Mouse (Mus musculus) fibroblast of lung, adult 2 months (primary cell): ENCODE measurements around the gene Car9.
A peak's percentile ranks its signal among the peaks of the same experiment; 100 is the strongest.
"Not testable (repeated sequence)": the region's sequence is repeated elsewhere in the genome, so short reads cannot be mapped to it uniquely, and the experiment has no call there.

Experiments used
- DNase-seq: peaks from one replicate; pipeline ENCODE4 v3.0.0-alpha.2; 2011; ENCODE audit warnings: low read depth

The Car9 gene

DNA sequence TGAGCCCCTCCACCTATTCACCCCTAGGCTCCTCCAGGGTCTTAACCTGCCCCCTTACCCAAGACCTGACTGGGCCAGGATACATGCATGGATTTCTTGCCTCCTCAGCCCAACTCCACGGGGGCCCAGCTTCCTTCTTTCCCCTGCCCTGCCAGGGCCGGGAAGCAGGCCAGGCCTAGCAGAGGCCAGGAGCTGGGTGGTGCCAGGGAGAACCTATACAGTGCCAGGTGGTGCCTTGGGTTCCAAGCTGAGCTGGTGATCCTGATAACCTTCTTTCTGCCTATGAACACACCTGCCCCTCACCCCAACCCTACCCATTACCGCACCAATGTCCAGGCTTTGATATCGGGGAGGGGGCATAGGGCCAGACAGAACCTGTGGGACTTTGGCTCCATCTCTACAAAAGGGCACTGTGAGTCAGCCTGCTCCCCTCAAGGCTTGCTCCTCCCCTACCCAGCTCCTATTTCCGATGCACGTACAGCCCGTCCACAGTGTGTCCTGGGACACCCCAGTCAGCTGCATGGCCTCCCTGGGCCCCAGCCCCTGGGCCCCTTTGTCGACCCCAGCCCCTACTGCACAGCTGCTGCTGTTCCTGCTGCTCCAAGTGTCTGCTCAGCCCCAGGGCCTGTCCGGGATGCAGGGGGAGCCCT lies at the start of gene Car9:
TSS of gene Car9 (plus strand) at position 431 of the 650 bp plus-strand sequence.
- no peak for DNase-seq

DNA sequence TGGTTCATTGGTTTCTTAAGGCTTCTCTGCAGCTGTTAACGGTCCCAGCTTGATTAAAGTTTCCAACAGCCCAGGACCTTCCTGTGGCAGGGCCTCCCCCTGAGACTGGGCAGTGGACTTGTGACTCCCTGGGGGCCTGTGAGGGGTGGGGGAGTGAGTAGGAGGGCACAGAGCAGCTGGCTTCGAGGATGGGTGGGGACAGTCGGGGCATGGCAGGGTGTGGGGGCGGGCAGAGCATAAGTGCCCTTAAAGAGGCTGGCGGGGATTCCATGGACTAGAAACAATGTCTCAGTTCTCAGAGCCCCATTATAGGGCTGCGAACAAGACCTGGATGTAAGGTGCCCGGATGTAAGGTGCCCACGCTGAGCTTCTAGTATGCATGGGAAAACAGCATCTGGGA lies 49.6 kb upstream of the Car9 start:
- no peak for DNase-seq

DNA sequence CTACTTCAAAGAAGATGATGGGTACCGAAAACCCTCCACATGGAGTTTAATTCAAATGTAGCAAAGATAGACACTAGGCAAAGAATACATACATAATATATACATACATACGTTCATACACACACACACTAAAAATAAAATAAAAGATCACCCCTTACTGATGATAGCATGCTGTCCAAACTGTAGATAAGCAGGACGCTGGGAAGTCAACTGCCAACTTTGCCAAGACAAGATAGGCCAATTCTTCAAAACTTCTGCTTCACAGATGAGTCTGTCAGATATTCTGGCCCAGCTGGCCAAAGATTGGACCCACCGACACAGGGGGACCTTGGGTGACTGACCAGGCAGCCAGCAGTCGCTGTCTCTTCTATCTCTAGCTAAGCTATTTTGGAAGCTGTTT lies 43.7 kb upstream of the Car9 start:
- no peak for DNase-seq

DNA sequence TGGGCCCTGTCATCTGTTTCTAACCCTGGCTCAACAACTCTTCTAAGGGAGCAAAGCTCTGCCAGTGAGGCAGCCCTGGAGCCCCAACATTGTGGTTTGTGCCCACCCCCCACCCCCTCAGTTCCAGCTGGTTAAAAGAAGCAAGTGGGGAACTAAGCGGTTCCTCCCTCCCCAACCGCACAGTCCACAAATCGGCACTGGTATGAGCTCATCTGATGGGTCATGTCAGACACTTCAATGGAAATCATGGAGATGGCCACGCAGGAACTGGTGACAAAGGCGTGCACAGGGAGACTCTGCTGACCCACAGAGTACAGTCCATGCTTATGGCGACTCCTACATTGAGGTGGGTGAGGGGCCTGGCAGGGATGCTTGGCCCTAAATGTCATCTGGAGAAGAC lies 40.8 kb upstream of the Car9 start:
- DNase-seq, result no peak

DNA sequence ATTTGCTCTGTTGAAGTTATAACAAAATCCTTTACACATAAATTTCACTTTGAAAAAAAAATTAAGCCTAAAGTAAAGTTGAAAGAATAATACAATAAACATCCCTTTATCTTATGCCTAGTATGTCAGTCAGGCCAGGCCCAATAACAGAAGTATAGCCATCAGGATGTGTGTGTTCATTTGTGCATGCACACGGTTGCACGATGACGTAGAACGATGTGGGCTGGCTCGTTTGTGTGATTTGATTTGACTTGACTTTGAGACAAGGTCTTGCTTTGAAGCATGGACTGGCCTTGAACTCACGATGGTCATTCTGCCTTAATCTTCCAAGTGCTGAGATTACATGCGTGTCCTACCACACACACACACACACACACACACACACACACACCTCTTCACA lies 39.9 kb upstream of the Car9 start:
- no peak for DNase-seq

DNA sequence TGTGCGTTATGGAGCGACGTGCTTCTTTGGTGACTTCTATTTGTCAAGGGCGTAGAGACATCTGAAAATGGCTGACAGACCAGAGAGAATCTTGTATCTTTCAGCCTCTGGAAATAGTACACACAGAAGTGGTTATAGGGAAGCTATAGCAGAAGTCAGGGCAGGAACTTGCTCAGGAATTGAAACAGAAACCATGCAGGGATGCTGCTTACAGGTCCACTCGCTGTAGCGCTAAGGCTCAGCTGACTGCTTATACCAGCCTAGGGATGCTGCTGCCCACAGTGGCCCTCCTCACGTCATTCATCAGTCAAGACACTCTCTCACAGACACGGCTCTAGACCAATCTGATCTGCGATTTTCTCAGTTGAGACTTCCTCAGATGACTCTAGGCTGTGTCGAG lies 36.5 kb upstream of the Car9 start:
- DNase-seq, result no peak

DNA sequence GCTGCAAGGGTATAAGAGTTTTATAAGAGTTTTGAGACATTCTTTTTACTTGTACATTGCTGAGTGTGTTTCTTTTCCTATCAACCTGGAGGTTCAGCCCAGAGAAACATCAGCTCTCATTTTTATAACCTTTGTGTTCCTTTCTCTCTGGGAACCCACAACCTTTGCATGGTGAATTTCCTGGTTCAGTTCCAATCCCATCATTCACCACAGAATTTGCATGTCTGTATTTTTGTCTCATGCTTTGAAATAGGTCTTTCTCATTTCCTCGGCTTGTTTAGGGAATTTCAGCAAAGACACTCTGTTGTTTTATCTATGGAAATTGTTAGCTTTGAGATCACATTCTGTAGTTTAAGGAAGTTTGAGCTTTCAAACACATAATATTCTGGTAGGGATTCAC lies 33.1 kb upstream of the Car9 start:
- no peak for DNase-seq

DNA sequence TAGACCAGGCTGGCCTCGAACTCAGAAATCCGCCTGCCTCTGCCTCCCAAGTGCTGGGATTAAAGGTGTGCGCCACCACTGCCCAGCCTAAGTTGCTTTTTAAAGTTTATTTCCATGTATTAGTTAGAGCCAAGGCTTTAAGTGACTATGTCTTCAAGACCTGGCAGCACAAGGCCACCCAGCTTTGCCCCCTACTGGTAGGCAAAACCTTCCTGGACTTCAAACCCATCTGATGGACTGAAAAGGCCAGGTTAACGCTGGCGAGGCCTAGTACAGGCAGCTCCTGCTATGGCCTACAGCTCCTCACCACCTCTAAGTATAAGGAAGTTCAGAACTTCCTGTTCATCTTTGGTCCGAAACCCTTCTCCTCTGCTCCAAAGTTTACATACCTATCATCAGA lies 30.2 kb upstream of the Car9 start:
- no peak for DNase-seq

DNA sequence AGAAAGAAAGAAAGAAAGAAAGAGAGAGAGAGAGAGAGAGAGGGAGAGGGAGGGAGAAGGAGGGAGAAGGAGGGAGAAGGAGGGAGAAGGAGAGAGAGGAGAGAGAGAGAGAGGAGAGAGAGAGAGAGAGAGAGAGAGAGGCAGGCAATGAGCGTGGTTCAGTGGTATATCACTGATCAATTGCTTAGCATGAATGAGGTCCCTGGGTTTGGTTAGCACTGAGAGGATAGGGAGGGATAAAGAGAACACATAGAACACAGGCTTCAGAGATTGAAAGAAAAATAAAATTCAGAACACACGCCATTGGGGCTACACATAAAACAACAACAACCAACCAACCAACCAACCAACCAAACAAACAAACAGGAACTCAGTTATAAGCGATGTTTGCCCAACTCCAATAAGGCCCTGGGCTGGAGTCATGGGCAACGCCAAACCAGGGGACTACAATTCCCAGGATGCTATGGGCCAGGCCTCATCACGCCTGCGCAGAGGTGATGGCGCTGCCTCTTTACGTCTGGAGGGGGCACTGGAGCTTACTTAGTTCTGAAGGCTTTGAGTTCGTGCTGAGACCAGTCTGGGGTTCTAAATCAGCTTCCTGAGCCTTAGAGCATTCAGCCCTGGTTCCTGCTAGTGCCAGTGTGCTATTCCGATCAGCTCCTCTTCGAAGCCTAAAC lies 28.8 kb upstream of the Car9 start:
- peak; percentile 63 for DNase-seq

DNA sequence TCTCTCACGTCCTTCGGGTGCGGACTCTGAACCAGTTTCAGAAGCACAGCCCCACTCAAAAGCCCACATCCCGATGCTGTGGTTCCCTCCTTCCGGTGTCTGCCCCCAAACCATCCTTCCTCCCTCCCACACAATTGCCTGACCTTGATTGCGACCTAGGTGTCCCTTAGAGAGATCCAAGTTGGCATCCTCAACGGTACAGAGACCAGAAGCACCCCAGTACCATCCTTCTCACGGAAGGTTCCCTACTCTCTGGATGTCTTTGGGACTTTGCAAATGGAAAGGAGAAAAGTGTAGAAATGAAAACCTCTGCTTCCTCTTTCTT lies 28.3 kb upstream of the Car9 start:
- DNase-seq, result no peak

DNA sequence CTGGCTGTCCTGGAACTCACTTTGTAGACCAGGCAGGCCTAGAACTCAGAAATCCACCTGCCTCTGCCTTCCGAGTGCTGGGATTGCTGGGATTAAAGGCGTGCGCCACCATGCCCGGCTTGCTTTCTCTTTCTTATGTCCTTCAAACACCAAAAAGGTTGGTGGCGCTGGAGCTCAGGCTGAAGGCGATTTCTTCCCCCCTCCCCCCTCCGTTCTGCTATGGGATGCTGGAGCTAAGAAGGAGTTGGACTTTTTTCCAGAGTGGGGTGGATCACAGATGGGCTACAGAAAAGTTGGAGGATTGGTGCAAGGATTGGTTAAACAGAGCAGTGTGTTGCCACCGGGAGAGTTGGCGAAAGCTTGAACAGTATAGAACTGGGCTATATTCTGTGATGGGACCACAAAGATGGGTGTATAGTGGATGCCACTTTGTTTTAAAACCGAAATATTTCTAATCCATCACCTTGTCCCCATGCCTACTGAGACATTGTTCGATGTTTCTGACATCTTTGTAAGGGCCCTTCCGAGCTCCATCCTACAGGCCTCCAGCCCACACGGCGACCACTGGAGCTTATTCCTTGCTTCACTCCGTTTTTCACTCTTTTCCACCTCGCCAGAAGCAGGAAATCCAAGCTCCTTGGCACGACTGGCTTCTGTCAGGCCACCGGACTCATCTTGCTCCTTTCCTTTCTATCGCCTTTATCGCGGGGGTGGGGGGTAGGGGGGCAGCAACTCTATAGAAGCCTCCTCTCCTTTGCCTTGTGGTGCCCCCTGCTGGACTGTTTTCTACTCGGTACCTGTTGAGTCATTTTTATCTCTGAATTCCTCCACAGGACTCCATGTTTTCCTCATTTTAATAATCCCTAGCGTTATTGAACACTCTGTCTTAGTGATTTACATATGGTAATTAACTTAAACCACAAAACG lies 27.6 kb upstream of the Car9 start:
- DNase-seq, result no peak

DNA sequence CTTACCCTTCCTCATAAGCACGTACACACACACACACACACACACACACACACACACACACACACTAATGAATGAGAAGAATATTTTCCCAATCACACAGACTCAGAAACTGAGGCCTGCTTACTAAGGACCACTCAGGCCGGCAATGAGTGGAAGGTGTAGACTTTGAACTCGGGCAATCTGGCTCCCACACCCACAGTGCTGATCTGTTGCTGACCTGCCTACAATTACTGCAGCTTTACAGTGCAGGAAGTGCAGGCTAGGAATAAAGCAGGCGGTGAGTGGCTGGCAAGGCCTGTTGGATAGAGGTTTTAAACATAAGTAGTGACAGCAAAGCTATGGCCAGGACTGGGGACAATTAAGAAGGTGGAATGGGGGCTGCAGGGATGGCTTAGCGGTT lies 25.8 kb upstream of the Car9 start:
- no peak for DNase-seq

DNA sequence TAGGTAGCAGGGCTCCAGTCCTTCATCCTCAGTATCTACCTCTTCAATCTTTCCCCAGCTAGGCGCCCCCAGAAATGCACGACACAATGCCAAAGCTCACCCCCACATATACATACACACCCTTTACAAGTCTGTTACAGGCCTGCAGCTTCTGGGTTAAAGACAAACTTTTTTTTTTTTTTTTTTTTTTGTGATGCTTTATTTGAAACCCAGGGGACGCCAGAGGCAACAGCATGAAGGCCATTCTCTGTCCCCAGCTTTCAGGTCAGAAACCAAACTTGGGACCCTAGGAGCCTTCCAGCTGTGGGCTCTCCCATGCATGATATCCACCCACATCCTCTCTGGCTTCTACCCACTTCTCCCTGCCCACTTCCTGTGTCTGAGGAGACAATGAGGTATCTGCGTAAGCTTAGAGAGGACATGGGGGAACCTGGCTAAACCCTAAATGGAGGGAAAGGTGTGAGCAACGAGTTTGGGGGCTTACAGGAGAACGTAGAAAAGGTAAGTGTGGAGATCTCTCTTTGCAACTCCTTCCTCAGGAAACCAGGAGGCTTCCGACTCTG lies 24.8 kb upstream of the Car9 start:
- no peak for DNase-seq

DNA sequence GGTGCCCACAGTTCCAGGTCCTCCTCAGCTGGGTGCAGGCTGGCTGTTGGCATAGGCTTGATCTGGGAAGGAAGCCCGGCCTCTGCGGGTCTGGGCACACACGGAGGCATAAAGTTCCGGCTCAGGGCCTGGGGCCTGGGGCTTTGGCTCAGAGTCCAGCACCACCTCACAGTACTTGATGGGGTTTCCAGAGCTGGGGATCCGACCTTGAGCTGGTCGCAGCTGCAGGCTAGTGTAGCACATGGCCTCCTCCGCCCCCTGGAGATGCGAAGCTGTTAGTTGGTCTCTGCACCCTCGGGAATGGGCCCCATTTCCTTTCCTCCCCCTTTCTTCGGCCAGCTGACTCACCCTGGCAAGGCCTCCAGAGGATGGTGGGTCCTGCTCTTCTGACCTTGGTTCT lies 24.2 kb upstream of the Car9 start:
- no peak for DNase-seq

DNA sequence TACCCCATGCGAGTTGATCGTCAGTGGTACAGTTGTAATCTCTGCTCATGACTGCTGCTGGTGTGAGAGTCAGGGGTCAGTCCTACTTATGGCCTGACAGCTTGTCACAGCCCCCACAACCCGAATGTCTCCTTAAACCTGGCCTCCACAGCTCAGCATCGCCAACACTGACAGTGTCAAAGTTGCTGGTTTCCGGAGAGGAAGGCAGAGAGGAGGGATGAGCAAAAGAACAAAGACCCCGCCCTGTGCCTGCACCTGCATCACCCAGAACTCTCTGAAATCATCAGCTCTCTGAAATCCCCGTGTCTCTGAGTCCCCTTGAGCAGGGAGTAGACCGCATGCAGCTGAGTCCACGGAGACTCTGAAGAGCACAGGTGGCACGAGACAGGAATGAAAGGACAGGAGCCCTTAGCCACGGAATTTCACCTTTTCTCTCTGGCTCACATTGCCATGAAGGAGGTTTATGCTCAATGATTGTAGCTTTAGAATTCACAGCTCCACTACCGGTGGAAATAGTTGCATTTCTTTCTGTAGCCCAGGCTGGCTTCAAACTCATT lies 23.2 kb upstream of the Car9 start, which contains the start of gene Sit1:
TSS of gene Sit1 (minus strand) at position 200 of the 557 bp plus-strand sequence.
- DNase-seq, result no peak

DNA sequence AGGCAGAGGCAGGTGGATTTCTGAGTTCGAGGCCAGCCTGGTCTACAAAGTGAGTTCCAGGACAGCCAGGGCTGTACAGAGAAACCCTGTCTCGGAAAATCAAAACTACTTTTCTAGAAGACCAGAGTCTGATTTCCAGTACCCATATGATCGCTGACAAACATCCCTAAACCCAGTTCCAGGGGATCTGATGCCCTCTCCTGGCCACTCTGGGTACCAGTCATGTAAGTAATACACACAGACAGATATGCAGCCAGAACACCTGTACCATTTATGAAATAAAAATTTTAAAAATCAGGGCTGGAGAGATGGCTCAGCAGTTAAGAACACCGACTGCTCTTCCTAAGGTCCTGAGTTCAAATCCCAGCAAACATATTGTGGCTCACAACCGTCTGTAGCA lies 21.1 kb upstream of the Car9 start:
- not testable (repeated sequence) for DNase-seq

DNA sequence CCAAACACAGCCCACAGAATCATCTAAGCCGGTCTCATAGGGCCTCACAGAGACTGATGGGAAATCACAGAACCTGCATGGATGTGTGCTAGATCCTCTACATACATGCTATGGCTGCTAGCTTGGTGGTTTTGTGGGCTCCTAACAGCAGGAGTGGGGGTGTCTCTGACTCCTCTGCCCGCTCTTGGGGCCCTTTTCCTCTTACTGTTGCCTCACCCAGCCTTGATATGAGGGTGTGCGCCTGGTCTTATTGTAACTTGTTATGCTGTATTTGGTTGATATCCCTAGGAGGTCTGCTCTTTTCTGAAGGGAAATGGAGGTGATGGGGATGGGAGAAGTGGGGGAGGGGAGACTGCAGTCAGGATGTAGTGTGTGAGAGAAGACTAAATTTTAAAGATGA lies 17.2 kb upstream of the Car9 start:
- DNase-seq, result no peak

DNA sequence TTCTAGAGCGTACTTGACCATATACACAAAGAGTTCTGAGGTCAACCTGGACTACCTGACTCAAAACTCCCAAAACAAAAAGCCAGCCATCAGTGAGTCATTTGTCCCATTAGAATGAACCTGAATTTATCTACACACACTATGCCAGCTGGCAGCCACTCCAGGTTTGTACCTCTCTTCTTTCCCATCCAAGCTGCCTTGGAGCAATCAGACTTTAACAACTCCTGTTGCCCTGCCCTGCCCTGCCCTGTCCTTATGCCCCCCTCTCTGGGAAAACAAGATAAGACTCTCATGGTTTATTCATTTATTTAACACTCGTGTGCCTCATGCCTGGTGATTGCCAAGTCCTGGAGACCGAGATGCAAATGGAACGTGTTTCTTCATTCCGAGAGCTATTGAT lies 16.0 kb upstream of the Car9 start:
- DNase-seq, result no peak

DNA sequence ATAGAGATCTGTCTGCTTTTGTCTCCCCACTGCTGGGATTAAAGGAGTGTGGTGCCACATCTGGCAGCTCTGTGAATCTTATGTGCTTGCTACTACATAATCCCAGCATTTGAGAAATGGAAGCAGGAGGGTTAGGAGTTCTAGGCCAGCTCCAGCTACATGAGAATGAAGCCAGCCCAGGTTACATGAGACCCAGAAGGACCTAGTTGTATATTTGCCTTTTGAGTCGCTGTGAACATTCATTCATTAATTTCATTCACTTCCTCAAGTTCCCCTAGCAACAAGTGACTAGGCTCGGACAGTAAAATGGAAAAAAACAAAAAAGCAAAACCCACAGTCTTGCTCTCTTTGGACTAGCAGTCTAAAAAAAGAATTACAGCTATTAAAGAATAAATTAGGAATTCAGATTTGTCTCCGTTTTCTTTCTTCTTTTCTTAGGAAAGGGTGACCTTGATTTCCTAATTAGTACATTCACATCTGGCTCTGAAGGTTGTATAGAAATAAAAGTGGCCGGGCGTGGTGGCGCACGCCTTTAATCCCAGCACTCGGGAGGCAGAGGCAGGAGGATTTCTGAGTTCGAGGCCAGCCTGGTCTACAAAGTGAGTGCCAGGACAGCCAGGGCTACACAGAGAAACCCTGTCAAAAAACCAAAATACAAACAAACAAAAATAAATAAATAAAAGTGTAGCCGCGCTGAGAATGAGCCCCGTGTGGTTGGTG lies 14.5 kb upstream of the Car9 start:
- DNase-seq, result no peak

DNA sequence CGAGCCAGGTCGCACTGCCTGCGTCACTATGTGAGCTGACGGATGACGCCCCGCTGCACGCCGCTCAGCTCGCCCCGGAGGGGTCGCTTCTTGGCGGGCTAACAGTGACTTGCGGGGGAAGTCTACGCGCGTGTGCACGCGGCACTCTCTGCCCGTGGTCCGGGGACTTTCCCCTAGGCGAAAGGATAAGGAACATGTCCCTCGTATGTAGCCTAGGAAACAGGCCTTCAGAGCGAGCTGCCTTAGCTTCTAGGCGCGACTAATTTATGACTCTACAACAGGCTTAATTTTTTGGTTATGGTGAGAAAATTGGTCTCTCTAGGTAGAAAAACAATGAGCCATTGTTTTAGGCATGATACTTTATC lies 14.0 kb upstream of the Car9 start, which contains the start of gene Ccdc107:
TSS of gene Ccdc107 (plus strand) at position 80 of the 365 bp plus-strand sequence.
- peak; percentile 93 for DNase-seq

DNA sequence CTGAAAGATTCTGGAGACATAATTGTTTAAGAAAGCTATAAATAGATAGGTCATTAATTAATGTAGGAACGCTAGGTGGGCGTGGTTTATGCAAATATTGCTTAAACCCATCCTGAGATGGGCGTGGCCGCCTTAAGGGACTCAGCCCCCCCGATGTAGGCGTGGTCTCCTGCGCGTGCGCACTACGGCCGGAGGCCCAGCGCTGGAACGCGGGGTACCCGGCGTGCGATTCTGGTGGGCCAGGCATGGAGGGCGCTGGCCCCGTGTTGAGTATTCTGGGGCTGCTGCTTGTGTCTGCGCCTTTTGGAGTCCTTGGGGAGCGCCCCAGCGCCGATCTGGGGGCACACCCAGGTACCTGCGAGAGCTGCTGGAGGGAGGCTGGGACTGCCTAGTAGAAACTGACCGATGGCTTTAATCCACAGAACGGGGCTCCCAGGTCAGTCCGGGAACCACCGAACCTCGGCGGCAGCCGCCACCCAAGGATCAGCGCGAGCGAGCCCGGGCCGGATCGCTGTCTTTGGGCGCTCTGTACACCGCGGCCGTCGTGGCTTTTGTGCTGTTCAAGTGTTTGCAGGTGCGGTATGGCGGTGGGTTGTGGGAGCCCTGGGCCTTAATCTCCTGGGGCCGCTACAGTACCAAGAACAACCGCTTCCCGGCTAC lies 13.4 kb upstream of the Car9 start:
- DNase-seq, result peak; percentile 87
